Mouse (Mus musculus): ENCODE measurements around the gene Nuak1.

The Nuak1 gene

GRCm38 (mm10) chr10:84345730-84346129 is 94.7 kb downstream of the Nuak1 start:
- DNase-seq (ENCODE audit: low read depth, low spot score), result no peak

GRCm38 (mm10) chr10:84343536-84343935 is 96.9 kb downstream of the Nuak1 start:
- no peak for DNase-seq (ENCODE audit: low read depth, low spot score)

GRCm38 (mm10) chr10:84339456-84339855 is 100.9 kb downstream of the Nuak1 start:
- no peak for DNase-seq (ENCODE audit: low read depth, low spot score)

DNA sequence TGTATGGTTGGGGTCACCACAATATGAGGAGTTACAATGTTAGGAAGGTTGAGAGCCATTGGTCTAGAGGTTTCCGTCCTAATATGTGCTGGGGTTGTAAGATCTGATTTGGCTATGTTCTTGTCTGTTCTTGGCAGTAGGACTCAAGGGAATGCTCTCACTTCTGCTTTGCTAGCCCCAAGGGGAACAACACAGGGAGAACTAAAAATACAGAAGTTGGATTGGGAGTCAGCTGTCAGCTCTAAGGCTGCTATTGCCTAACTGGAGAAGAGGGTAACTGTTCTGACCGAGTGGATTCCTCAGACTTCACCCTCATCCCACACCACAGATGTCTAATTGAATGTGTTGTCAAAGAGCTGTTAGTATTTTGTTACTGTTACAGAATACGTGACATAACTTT is 101.6 kb downstream of the Nuak1 start:
- DNase-seq (ENCODE audit: low read depth, low spot score), result peak; percentile 46

- DNase-seq (ENCODE audit: low read depth, low spot score), result peak; percentile 24
These were observed 105.0 kb downstream of the Nuak1 start for GRCm38 (mm10) chr10:84335441-84335840.

- no peak for DNase-seq (ENCODE audit: low read depth, low spot score)
These were observed 110.6 kb downstream of the Nuak1 start for GRCm38 (mm10) chr10:84329822-84330221.

DNA sequence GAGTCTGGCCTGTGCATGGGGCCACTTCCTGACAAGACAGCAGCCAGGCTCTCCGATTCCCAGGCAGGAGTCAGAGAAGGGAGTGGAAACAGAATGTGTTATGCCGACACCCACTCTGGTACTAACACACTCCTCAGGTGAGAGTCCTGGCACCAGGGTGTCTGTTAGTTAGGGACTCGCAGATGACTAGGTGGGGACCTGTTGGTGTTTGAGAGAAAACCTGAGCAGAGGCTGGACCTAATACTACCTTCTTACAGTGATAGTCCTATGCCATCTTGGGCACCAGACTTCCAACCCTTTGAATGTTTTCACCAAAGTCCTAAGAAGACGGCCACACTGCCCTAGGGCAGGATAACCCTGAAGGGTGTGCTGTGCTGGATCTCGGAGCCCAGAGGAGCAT is 111.1 kb downstream of the Nuak1 start:
- DNase-seq (ENCODE audit: low read depth, low spot score), result no peak

DNA sequence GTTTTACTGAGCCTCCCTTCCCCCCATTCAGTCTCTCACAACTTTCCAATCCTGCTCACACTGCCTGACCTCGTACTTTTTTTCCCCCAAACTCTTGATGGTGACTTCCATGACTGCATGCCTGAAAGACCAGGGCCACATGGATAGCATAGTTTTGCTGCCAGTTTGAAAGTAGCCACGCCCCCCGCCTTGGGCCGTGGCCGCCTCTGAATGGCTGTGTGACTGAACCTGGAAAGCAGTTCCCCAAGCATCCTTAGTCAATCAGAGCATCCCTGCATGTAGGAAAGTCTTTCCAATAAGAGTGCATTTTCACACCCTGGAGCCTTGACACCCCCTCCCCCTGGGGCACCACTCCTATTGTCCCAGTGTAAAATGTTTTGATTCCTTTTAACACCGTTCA is 116.4 kb downstream of the Nuak1 start:
- no peak for DNase-seq (ENCODE audit: low read depth, low spot score)

Data from skeletal muscle tissue, adult 2 months (tissue).